Mouse (Mus musculus): ENCODE measurements at regions not wholly inside any gene's neighbourhood (a gene's known extent, or its start where the extent isn't known, plus 50 kb on each side); places are given as distances from the start of the nearest gene placed in this dataset.

DNA sequence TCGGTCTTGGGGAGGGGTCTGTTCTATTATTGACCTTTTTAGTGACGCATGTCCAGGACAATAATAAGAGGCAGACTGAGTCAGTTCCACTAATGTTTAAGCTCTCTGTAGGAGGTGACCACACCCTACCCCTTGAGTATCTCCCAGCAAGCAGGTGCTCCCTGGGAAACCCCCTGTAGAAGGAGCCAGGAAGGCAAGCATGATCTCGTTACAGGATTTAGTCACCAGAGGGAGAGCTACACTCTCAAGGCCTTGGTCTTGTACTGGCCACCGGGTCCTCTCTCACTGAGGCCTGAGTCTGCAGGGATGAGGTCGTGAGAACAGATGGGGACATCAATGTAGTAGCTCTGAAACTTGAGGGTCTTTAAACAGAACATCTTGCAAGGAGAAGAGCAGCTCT, 55.3 kb upstream of the Ccnd2 start:
- no peak for ATAC-seq (replicated peaks; ENCODE audit: poor library complexity, severe bottlenecking)

DNA sequence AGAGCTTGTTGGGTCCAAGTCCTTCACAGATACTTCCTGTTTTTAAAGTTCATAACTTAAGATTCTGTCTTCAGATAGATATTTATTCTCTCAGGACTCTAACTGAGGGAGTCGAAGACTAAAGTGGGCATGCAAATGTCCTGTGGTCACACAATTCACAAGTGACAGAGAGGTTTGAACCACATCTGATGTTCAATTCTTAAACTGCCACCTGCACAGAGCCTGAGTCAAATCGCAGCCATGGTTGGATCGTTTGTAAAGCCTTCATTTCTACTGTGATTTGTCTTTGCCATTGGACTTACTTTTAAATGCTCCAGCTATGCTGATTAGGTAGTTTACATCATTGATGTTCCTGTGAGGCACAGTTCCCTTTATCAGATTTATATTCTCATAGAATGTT, 61.4 kb upstream of the Ccnd2 start:
- no peak for ATAC-seq (replicated peaks; ENCODE audit: poor library complexity, severe bottlenecking)

DNA sequence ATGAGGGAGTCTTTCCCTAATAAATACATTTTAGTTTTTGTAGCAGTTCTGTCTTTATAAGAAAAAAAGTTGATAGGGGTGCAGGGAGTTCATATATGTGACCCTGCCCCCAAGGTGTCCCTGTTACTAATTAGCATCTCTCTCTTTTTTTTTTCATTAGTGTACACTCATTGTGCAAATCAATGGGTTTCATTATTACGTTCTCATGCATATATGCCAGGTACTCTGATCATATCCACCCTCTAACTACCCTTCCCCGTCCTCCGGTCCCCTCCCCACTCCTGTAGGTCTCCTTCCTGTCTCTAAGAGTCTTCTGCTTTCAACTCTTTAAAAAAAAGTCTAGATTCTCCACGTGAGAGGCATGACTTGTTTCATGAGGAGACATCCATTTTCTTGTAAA, 63.9 kb upstream of the Ccnd2 start:
- no peak for ATAC-seq (replicated peaks; ENCODE audit: poor library complexity, severe bottlenecking)

DNA sequence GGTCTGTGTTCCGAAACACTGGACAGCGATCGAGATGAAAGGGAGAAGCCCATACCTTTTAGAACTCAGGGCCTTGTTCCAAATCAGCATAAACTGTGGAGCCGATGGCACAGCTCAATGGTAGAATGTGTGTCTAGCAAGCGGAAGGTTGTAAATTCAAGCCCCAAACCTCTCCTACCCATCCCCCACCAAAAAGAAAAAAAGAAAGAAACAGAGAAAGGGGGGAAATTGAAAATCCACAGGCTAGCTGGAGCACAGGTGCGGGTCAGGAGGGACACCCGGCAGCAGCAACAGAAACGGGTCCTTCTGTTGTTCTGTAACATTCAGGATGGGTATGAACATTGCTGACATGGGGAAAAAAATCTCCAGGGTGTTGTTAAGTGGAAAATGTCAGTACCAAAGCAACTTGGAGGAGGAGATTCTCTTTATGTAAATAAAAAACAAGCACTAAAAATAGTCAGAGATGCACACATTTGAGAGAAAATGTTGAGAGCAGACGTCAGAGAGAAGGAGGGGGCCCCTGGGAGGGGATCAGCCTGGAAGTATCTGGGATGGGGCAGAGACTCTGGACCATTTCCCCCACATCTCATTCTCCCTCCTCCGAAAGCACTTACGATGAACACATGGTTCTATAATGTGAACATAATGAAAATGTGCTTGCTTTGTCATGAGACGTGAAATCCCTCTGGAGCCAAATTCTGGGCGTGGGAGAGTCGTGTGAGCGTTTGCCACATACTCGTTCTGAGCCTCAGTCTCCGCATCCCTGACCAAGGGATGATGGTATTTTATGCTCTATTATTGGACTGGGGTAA, 66.8 kb upstream of the Ccnd2 start:
- no peak for ATAC-seq (replicated peaks; ENCODE audit: poor library complexity, severe bottlenecking)

DNA sequence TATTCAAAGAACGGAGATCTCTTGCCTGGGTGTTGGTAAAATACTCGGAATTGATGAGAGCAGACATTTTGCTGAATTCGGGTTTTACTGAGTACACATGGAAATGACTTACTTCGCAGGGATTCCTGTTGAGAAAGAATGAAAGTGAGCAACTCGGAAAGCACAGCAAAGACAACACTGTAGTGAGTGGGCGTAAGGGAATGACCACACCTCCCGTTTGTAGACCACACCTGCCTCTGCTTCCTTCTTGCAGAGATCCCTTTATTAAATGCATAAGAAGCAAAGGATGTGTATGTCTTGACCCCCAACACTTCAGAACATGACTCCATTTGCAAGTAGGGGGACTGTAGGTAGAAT, 67.4 kb upstream of the Ccnd2 start:
- no peak for ATAC-seq (replicated peaks; ENCODE audit: poor library complexity, severe bottlenecking)

DNA sequence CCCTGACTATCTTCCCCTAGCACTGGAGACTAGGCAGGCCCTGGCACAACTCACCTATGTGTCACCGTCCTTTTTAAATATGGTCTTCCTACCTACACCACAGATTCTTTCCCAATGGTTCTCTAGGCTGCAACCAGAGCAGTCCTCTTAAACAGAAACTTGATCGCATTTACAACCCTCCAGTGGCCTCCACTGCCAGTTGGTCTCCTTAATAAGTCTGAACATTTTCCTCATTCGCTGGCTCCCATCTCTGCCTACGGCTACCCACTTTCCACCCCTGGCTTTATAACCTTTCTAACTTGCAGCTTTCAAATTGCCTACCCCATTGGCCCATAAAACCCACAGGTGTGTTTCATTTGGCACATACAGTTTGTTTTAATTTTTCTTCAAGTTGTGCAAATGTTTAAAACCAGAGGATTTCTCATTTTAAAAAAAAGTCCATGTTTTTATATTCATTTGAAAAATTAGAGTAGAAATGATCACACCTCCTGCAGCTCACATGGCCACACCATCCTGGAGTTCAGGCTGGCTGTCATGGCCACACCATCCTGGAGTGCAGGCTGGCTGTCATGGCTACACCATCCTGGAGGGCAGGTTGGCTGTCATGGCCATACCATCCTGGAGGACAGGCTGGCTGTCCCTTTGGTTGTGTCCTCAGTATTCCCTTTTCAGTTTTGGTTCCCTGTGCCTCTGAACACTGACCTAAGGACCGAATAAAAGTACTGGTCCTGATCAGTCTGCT, 74.4 kb upstream of the Ccnd2 start:
- ATAC-seq (replicated peaks; ENCODE audit: poor library complexity, severe bottlenecking) = no peak

DNA sequence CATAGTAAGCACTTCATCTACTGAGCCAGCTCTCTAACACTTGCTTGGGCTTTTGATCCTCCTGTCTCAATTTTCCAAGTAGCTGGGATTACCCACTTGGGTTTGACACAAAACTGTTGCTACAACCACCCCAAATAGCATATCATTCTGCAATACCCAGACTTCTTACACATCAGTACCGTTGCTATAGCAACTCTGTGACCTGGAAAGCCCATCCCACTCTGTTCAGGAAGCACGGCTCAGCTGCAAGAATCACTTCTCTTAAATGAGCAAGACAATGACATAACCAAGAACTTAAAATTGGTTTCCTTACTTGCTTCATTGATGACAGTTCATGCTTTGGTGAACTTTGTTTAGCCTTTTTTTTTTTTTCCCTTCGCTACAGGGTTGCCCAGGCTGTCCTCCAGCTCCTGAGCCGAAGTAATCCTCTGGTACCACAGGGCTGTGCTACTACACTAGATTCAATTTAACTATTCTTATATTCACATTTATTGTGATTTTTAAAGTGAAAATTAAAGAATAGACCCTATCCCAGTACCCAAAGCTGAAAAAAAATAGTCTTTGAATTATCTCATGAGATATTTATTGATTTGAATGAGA, 84.6 kb upstream of the Ccnd2 start:
- peak; percentile 96 for ATAC-seq (replicated peaks; ENCODE audit: poor library complexity, severe bottlenecking)

DNA sequence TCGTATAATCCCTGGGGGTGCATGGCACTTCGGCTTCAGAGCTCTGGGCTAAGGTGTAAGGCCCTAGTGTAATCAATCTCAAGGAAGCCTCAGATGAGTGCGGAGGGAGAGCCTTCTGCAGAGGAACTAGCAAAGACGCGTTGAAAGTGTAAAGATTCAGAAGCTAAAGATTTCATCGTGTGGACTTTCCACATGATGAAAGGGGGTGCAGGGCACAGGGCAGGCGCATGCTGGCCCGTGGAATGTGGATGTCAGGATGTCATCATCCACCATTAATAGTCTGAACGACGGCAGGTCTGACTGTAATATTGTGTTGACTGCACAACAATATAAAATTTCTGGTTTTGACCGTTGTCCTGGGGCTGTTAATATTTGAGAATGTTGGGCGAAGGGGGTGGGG, 85.2 kb upstream of the Ccnd2 start:
- ATAC-seq (replicated peaks; ENCODE audit: poor library complexity, severe bottlenecking) = no peak

DNA sequence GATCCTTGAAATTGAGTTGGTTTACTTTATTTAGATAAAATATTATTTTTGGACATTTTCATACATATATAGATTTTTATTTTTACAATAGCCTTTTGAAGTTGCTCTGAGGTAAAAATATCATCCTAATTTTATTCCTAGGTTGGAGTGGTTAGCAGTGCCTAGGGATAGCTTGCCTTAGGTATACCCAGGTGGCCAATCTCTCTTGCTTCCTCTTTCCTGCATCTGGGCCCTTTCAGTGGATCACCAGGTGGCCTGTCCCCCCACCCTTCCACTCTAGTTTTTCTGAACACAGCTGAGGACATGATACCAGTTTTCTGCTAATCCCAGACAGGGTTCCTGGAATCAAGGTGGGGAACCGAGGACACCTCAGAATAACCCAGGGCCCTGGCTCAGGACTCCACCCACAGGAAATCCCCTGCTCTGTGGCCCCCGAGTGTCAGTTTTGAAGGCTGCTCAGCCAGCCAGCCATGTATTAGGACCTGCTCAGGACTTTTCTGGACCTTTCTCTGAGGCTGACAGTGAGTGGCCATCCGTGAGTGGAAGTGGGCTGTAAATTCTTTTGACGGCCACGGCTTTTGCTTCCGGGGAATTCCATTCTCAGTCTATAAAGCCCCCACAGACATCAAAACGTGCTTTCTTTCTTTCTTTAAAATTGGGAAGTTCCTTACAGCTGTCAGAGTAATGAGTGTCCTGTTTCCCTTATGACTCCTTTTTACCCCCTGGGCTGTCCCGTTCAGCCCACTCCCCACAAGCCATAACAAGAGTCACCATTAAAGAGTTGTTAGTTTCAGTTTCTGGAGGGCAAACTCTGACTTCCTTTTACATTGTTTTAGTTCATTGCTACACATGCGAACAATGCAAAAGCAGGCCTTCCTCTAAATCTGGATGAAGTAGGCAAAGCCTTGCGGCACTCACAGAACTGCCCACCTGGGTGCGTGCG, 87.8 kb upstream of the Ccnd2 start:
- peak; percentile 47 for ATAC-seq (replicated peaks; ENCODE audit: poor library complexity, severe bottlenecking)

DNA sequence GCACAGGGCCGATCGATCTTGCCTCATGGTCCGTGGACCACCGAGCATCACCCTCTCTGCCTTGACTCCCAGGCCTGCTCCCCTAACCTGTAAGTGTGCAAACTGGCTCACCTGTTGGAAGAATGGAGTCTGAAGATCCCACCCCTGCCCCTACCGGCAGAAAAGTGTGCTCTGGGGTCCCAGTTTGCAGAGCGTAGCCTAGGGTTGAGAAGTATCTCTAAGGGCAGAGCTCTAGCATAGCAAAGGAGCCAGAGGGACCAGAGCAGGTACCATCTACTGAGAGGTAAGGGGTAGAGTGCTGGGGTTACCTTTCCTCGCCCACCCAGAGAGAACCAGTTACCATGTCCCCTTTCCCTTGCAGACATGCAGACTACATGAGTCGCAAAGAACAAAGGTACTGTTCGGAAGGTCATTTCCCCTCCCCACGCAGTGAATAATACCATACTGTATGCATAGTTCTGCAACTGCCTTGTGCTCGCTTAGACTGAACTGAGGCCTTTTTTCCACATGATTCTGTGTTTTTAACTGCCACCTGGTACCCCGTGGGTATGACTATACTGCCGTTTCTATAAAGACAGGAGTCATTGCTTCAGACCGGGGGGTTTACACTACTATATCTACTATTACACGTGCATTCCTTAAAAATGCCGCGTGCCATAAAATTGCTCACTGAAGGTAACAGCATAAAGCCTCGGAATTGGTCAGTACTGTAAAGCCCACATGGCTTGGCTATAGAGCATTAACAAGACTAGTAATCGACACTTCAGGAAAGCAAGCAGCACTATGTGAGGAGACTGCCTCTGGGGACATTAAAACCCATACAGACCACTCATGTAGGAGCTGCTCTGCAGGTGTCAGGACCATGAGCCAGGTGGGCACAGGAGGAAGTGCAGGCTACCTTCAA, 88.7 kb upstream of the Ccnd2 start:
- ATAC-seq (replicated peaks; ENCODE audit: poor library complexity, severe bottlenecking) = no peak

DNA sequence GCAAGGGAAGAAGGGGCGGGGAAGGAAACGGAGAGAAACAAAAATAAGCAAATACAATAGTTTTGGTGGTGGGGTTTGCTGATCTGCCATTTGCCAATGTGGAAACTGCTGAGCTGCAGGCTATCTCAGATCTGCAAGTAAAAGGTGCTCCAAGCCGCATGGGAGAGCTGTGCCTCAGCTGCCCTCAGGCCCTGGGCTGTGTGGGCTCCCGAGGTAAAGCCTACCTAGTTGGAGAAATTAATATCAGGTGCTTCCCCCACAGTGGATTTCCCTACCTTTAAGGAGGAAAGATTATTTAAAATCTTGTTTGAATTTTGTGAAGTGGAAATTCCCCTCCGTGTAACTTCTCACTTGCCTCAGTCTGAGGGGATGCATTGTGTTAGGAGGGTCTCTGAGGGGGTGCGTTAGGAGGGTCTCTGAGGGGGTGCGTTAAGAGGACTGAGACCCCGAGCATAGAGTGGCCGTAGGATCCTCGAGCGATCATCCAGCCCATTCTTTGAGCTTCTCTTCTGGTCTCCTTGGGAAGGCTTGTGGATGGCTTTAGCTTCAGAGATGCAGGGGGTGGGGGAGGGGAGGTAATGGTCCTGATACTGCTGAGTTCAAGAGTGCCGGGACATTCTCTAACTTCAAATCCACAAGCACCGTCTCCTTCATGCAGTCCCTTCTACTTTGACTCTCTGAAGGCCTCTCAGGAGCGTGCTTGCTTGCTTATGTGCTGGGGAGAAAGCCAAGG, 89.9 kb upstream of the Ccnd2 start:
- ATAC-seq (replicated peaks; ENCODE audit: poor library complexity, severe bottlenecking) = no peak

DNA sequence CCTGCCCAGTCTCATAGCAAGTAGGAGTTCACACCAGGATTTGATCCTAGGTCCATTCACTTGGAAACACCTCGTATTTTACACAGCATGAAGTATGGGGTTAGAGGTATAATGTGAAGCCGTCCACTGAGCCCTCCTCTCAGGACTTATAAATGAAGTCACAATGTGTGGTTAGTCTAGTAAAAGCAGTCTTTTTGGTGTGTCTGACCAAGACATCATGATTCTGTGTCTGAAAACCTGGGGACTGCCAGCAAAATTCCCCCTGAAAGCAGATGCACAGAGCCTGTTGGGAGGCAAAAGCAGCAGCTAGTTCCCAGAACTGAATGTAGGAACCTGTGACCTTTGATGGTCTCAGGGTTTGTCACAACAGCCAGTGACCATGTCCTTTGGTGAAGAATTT, 91.0 kb upstream of the Ccnd2 start:
- no peak for ATAC-seq (replicated peaks; ENCODE audit: poor library complexity, severe bottlenecking)

DNA sequence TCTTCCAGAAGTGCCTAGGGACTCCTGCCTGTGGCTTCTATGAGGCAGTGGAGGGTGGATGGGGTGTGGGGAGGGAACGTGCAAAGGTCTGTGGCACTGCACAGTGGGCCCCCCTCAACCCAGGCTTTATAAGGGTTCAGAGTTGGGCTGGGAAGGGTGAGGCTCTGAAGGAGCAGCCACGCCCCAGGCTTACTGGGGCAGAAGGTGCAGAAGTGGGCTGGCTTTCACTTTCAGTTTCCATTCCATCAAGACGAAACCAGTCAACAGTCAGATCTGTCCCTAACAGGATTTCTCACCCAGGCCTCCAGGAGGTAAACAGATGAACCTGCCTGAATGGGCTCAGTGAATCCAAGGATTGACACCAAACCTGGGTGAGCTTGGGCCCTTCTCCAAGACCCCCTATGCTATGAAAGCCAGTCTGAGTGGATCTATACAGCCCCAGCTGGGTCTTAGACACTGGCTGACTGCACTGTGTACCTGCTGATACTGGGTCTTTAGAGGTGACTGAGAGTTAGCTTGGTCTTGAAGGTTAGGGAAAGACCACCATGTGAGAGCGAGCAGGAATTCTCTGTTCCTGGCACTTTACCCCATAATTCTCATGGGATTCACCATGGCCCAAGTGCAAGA, 93.9 kb upstream of the Ccnd2 start:
- peak; percentile 98 for ATAC-seq (replicated peaks; ENCODE audit: poor library complexity, severe bottlenecking)

DNA sequence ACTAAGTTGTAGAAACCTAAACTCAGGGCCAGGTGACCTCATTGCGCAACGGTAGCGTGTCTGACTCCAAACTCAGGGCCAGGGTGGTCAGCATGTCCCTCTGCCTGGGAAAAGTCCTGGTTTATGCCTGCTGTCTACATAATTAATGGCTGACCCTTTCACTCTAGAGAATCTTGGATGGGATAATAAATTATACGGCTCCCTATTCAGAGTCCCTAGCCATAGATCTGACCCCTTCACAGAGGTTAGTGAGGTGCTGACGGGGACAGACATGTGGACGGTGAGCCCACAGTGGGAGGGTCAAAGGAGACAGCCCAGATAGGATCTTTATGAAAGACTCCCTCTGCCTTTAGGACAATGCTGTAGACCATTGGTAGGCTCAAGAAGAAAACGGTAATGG, 94.7 kb upstream of the Ccnd2 start:
- no peak for ATAC-seq (replicated peaks; ENCODE audit: poor library complexity, severe bottlenecking)

DNA sequence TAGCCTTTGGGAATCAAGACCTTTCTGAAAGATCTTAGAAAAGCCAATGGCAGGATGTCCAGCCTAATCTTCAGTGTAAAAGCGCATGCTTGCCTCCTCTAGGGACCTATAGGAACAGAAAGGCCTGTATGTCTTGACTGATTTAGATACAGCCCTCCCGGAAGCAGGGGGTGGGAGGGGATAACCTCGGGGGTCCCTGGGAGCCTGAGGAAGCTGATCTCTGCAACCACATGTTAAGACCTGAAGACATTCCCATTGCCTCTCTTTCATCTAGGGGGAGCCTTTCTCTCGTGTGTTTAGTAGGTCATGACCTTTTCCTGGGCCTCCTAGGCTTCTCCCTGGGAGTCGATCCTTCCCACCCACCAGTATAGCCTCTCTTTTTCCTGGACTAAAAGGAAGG, 95.3 kb upstream of the Ccnd2 start:
- no peak for ATAC-seq (replicated peaks; ENCODE audit: poor library complexity, severe bottlenecking)

DNA sequence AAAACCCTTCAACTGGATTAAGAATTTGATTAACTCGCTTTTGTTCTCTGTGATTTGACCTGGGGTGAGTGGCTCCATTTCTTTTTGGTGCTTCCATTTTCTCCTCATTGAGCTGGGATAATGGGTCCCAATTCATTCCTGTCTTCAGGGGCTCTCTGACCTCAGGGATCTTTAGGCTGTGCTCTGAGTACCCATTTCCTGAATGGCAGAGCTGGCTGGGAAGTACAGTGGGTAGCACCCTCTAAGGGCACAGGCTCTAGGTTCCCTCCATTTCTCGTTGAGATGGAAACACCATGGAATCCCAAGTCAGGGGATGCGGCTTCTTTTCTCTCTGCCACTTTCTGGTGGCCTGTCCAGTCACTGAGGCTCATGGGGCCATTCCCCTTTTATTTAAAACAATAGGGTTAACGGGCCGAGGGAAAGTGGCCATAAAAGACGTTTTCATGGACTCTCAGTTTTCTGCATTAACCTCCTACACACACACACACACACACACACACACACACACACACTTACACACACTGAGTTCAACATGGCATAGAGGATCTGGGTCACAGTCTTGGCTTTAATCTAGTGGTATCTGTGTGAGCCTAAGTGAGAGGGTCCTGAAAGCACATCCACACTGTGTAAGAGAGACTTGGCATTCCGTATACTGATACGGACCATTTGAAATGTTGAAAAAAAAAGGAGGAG, 98.3 kb upstream of the Ccnd2 start:
- ATAC-seq (replicated peaks; ENCODE audit: poor library complexity, severe bottlenecking) = no peak

DNA sequence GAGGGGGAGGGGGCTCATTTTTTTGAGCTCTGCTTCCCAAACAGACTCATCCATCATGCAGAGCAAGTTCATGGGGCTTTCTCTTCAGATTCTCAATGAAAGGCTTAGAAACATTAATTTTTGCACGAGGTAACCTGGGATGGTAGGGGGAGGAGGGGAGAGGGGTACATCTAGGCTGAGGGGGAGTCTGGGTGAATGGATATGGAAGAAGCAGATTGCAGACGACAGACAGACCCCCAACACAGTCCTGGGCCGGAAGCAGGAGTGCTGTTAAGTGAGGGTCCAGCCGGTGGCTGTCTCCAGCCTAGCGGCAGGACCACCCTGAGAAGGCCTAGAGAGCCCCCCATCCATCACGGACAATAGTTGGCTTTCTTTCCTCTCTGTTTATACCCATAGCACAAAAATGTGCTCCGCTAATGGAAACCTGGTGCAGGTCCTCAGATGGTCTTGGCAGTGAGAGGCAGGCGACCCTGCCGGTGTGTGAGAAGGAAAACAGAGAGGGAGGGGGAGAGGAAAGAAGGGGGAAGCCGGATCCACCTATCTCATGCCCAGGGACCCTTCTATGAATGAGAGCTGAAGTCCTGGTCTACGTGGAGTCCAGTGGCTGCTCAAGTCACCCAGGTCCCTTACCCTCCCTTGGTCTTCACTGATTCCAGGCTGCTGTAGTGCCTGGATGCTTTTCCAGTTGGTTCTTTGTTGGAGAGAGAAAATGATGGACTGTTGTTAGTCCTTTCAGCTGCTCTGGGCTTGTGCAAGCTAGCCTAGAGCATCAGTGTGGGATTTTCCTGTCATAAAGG, 99.1 kb upstream of the Ccnd2 start:
- no peak for ATAC-seq (replicated peaks; ENCODE audit: poor library complexity, severe bottlenecking)
